Mouse (Mus musculus) limb, embryonic 13.5 days (tissue): Measurements from ENCODE around the gene Olfr568. TPM values are rescaled to one million over a fixed set of nuclear protein-coding genes. Genes with fewer than 3 reads are reported as not detected.

ENCODE experiments used
- ATAC-seq: fragments of 200-750 bp; cut with Nextera tagmentation; 2 replicates; pipeline ENCODE4 v1.8.0; 2017; ENCODE audit warnings: low read depth, moderate number of reproducible peaks, moderate TSS enrichment; ENCODE audit not compliant: low FRiP score
- H3K27ac ChIP-seq: fragments of 300-500 bp; sonication (generic); 2 replicates; pipeline ENCODE4 v1.5.1; 2015; ENCODE audit warnings: inconsistent platforms, mild to moderate bottlenecking, moderate library complexity
- H3K27me3 ChIP-seq: fragments of 300-500 bp; sonication (generic); 2 replicates; pipeline ENCODE4 v1.6.1; 2015; ENCODE audit warnings: mild to moderate bottlenecking, inconsistent platforms
- H3K36me3 ChIP-seq: fragments of 300-500 bp; sonication (generic); 2 replicates; pipeline ENCODE4 v1.6.1; 2015; ENCODE audit warnings: inconsistent platforms, mild to moderate bottlenecking, moderate library complexity
- H3K4me1 ChIP-seq: fragments of 300-500 bp; sonication (generic); 2 replicates; pipeline ENCODE4 v1.6.1; 2015; ENCODE audit warnings: inconsistent platforms
- H3K4me2 ChIP-seq: fragments of 300-500 bp; sonication (generic); replicated peaks from 2 replicates; pipeline ENCODE4 v1.6.1; 2015; ENCODE audit warnings: inconsistent platforms, mild to moderate bottlenecking, moderate library complexity
- H3K4me3 ChIP-seq: fragments of 300-500 bp; sonication (generic); 2 replicates; pipeline ENCODE4 v1.5.1; 2015; ENCODE audit warnings: moderate library complexity, mild to moderate bottlenecking, inconsistent platforms
- H3K9ac ChIP-seq: fragments of 300-500 bp; sonication (generic); 2 replicates; pipeline ENCODE4 v1.6.1; 2015; ENCODE audit warnings: mild to moderate bottlenecking, inconsistent platforms
- H3K9me3 ChIP-seq: fragments of 300-500 bp; sonication (generic); 2 replicates; pipeline ENCODE4 v1.6.1; 2016; ENCODE audit warnings: inconsistent platforms
- WGBS: fragments of 180-500 bp; shearing (Covaris S2); methylation state at CpG from one replicate; pipeline ENCODE4 v1.1.7; 2015; 5-methylcytosine and 5-hydroxymethylcytosine counted together
- polyA plus RNA-seq: library from polyadenylated mRNA; unstranded; fragments of >200 nt; fragmentation: Nextera tagmentation; extraction: Ambion mirVana; gene quantifications from 2 replicates; pipeline ENCODE4 v1.2.1, GENCODE M21; 2015

Olfr568 gene
- not detected in 2 replicates for polyA plus RNA-seq

- H3K4me2 ChIP-seq, result no peak within 1 kb of the TSS
- ATAC-seq, result no peak
- no peaks in the 10 kb centered on the region for H3K27me3 ChIP-seq
- no peak within 1 kb of the TSS for H3K9ac ChIP-seq
- H3K36me3 ChIP-seq, result no peaks in the 10 kb centered on the region
- H3K9me3 ChIP-seq, result no peaks in the 10 kb centered on the region
- H3K4me3 ChIP-seq, result no peak within 1 kb of the TSS
- H3K27ac ChIP-seq, result no peak within 1 kb of the TSS
- H3K4me1 ChIP-seq, result no peaks in the 10 kb centered on the region
These were observed at the start of gene Olfr568 for GRCm38 (mm10) chr7:102876822-102877221. Gene Olfr568 (plus strand): TSS chr7:102877122.

DNA sequence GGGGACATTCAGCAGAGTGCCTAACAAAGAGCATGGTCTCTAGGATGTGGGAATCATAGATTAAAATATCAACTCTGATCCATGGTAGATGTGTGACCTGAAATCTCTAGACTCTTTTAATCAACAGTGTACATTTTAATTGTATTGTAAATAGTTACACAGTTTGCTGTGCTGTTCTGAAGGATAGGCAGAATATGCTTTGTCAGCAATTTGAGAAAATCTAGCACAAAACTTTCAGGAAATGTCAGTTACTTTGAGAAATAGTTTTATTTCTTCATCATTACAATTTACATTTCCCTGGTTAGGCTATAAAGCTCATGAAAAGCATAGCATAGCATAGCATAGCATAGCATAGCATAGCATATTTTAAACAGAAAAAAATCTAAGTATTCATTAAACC is 21.1 kb upstream of the Olfr568 start:
- Histone ChIP-seq H3K4me3 (no peak overlapping the region), H3K27me3 (no peaks in the 10 kb centered on the region), H3K27ac (no peak overlapping the region), H3K4me2 (no peak overlapping the region), H3K9ac (no peak overlapping the region), H3K36me3 (no peaks in the 10 kb centered on the region), H3K9me3 (no peaks in the 10 kb centered on the region), H3K4me1 (no peaks in the 10 kb centered on the region)
- no peak for ATAC-seq

DNA sequence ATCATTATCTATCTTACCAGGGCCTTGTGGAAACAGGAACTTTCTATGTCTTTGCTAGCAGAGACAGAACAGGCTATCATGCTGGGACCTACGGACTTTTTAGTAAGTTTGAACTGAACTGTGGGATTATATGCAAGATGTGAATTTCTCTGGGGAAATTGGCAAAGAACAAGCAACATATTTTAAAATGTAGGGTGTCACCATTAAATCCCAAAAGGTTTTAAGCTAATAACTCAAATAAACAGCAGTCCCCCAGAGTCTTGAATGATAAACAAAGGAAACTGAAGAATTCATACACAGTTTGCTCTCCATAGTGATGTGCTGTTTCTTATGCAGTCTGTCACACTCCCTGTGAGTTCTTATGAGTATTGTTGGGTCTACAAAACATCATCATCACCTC is 18.3 kb upstream of the Olfr568 start, which contains the start of gene Olfr566:
Gene Olfr566, minus strand, starts transcription at position 101 of the 400 bp plus-strand sequence.
- no peak within 1 kb of the TSS for H3K4me2 ChIP-seq
- H3K27me3 ChIP-seq, result no peaks in the 10 kb centered on the region
- no peak for ATAC-seq
- H3K27ac ChIP-seq, result no peak within 1 kb of the TSS
- H3K4me3 ChIP-seq, result no peak within 1 kb of the TSS
- no peaks in the 10 kb centered on the region for H3K36me3 ChIP-seq
- WGBS, result 79% methylated on average over 1 of the region's 1 CpGs
- H3K9me3 ChIP-seq, result no peaks in the 10 kb centered on the region
- H3K4me1 ChIP-seq, result no peaks in the 10 kb centered on the region
- H3K9ac ChIP-seq, result no peak within 1 kb of the TSS

DNA sequence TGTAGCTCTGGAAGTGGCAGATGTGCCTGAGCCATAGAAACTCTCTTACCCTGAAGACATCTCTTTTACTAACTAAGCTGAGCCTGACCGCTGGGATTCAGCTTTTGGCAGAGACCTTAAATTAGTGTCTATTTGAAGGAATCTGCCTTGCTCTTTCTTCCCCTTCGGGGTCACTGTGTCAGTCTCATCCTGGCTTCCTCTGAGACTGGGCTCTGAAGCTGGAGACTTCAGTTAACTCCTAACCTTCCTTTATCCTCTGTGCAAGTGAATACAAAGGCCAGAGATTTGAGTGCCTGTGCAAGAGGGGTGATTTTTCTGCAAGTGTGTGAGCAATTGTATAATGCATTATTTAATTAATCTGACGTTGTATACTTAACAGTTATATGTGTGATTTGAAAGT is 13.9 kb downstream of the Olfr568 start, which contains the start of gene Olfr569:
Gene Olfr569, minus strand, starts transcription at position 101 of the 400 bp plus-strand sequence.
- no peak within 1 kb of the TSS for H3K4me2 ChIP-seq
- H3K4me1 ChIP-seq, result no peaks in the 10 kb centered on the region
- H3K36me3 ChIP-seq, result no peaks in the 10 kb centered on the region
- H3K27me3 ChIP-seq, result no peaks in the 10 kb centered on the region
- no peak within 1 kb of the TSS for H3K27ac ChIP-seq
- no peak within 1 kb of the TSS for H3K4me3 ChIP-seq
- no peak within 1 kb of the TSS for H3K9ac ChIP-seq
- no peak for ATAC-seq
- no peaks in the 10 kb centered on the region for H3K9me3 ChIP-seq
- 65% methylated on average over 3 of the region's 3 CpGs for WGBS

DNA sequence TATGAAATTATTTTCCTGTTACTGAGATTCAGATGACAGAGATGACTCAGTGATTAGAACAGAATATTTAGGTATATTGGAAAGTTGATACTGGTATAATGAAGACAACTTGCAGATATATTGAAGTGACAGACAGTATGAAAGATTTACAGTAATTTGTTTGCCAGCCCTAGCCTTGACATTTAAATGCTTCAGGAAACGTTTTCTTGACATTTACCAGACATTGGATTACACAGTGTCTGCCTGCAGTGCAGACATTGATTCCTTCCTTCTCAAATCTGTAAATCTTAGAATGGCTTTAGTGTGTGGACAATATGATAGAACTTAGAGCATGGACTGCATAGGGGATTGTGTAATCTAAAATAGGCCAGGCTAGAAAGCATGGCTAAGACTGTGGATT is 38.3 kb downstream of the Olfr568 start:
- no peak overlapping the region for H3K4me2 ChIP-seq
- H3K4me1 ChIP-seq, result no peaks in the 10 kb centered on the region
- H3K27ac ChIP-seq, result no peak overlapping the region
- no peak overlapping the region for H3K4me3 ChIP-seq
- no peak overlapping the region for H3K9ac ChIP-seq
- no peaks in the 10 kb centered on the region for H3K9me3 ChIP-seq
- no peak for ATAC-seq
- 19% methylated on average over 1 of the region's 1 CpGs for WGBS
- no peaks in the 10 kb centered on the region for H3K27me3 ChIP-seq
- no peaks in the 10 kb centered on the region for H3K36me3 ChIP-seq

DNA sequence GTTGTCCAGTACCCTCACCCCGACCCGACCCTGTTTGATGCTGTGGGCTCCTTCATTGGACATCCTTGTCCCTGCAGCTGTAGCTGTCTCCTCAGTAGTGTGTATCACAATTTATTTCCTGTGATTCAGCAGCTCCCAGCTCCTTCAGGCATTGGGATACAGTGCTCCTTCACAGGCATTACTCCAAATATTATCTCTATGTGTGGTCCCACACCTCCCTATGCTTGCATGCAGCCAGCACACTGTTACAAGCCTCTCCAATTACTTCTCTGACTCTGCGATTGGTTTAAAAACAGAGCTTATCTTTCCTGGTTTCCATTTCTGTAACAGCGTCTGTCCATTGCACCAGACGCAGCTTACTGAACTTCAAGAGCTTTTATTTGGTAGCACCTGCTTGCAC is 39.5 kb downstream of the Olfr568 start:
- 61% methylated on average over 5 of the region's 5 CpGs for WGBS
- Histone ChIP-seq H3K27me3 (no peaks in the 10 kb centered on the region), H3K36me3 (no peaks in the 10 kb centered on the region), H3K27ac (no peak overlapping the region), H3K9ac (no peak overlapping the region), H3K4me3 (no peak overlapping the region), H3K9me3 (no peaks in the 10 kb centered on the region), H3K4me1 (no peaks in the 10 kb centered on the region), H3K4me2 (no peak overlapping the region)
- no peak for ATAC-seq

GRCm38 (mm10) chr7:102917032-102917875 is 40.3 kb downstream of the Olfr568 start, which contains the start of gene Olfr571:
Gene Olfr571 (minus strand): TSS chr7:102917536.
- H3K9ac ChIP-seq, result no peak within 1 kb of the TSS
- no peaks in the 10 kb centered on the region for H3K4me1 ChIP-seq
- H3K4me2 ChIP-seq, result no peak within 1 kb of the TSS
- no peaks in the 10 kb centered on the region for H3K27me3 ChIP-seq
- H3K36me3 ChIP-seq, result no peaks in the 10 kb centered on the region
- H3K4me3 ChIP-seq, result no peak within 1 kb of the TSS
- ATAC-seq, result no peak
- 60% methylated on average over 4 of the region's 4 CpGs for WGBS
- H3K9me3 ChIP-seq, result no peaks in the 10 kb centered on the region
- H3K27ac ChIP-seq, result no peak within 1 kb of the TSS

GRCm38 (mm10) chr7:102919632-102920031 is 42.7 kb downstream of the Olfr568 start:
- WGBS, result 13% methylated on average over 1 of the region's 1 CpGs
- Histone ChIP-seq H3K4me2 (no peak overlapping the region), H3K9me3 (no peaks in the 10 kb centered on the region), H3K9ac (no peak overlapping the region), H3K27me3 (no peaks in the 10 kb centered on the region), H3K4me1 (no peaks in the 10 kb centered on the region), H3K4me3 (no peak overlapping the region), H3K36me3 (no peaks in the 10 kb centered on the region), H3K27ac (no peak overlapping the region)
- ATAC-seq, result peak; percentile 73

DNA sequence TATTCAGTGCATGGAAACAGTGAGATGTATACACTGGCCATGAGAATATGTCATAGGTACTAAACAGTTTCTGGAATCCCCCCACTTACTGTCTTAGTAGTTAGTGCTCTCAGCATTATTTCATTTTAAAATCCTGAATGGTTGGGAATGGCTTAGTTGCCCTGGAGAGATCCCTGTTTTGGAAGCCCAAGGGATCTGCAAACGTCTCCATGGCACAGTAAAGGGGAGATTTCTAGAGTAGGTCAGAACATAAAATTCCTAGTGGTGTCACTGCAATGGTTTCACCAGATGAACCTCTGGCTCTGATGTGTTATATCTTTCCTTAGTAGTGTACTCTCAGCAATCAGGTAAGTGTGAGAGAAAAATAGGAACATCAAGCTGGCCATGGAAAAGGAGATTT is 47.2 kb downstream of the Olfr568 start, which contains the start of gene Olfr572:
Gene Olfr572, plus strand, starts transcription at position 301 of the 400 bp plus-strand sequence.
- Histone ChIP-seq H3K4me1 (no peaks in the 10 kb centered on the region), H3K4me2 (no peak within 1 kb of the TSS), H3K9me3 (no peaks in the 10 kb centered on the region), H3K27me3 (no peaks in the 10 kb centered on the region), H3K36me3 (no peaks in the 10 kb centered on the region), H3K9ac (no peak within 1 kb of the TSS), H3K27ac (no peak within 1 kb of the TSS), H3K4me3 (no peak within 1 kb of the TSS)
- no peak for ATAC-seq
- WGBS, result 61% methylated on average over 1 of the region's 1 CpGs

GRCm38 (mm10) chr7:102927105-102927504 is 50.2 kb downstream of the Olfr568 start:
- H3K4me1 ChIP-seq, result no peaks in the 10 kb centered on the region
- no peak overlapping the region for H3K4me2 ChIP-seq
- H3K27ac ChIP-seq, result no peak overlapping the region
- no peak for ATAC-seq
- WGBS, result 76% methylated on average over 3 of the region's 3 CpGs
- no peak overlapping the region for H3K9ac ChIP-seq
- H3K4me3 ChIP-seq, result no peak overlapping the region
- H3K36me3 ChIP-seq, result no peaks in the 10 kb centered on the region
- no peaks in the 10 kb centered on the region for H3K27me3 ChIP-seq
- no peaks in the 10 kb centered on the region for H3K9me3 ChIP-seq
